Mouse (Mus musculus) erythroblast, embryonic 14.5 days (primary cell): ENCODE data around the gene Qrfpr.

Experiments used
- GATA1 ChIP-seq: IDR thresholded peaks from 2 replicates; pipeline ENCODE4 v1.6.1; 2012; ENCODE audit warnings: low read length, inconsistent platforms, mixed read lengths
- TAL1 ChIP-seq: IDR thresholded peaks from 3 replicates; pipeline ENCODE4 v1.6.1; 2012; ENCODE audit warnings: low read length, inconsistent platforms, mixed read lengths

- TF ChIP-seq GATA1 = no peak
- TF ChIP-seq TAL1 = no peak
Observed at GRCm38 (mm10) chr3:36189243-36189642, 32.9 kb downstream of the Qrfpr start.
